26 mouse cellular contexts compared by ENCODE assay signal in the genomic region with DNA sequence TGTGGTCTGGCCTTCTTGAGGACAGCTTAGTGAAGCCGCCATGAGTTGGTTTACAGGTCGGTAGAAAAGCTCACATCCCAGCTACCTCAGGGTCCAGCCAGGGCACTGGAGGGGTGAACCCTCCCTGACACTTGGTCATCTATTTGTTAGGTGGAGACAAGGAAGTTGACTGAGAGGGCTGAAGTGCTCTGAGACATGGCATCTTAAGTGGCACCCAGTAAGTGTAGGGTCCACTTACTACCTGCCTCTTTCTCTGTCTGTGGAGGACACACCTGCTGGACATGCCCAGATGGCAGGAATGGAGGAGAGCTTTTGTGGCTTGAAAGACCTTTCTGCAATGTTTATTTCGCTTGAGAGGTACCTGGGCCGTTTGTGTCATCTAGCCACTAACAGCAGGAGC. TPM values are rescaled to one million over a fixed set of nuclear protein-coding genes. Genes with fewer than 3 reads are reported as not detected.
A peak's percentile ranks its signal among the peaks of the same experiment; 100 is the strongest.
DNase-seq lines count a peak whose midpoint lies in the region; ATAC-seq and TF ChIP-seq lines count a peak whose summit lies in the region.
"Had no signal": no experiment of that assay in that cellular context is flagged by ENCODE, and none has a peak within 500 bp of the region (broad histone marks: within the 10 kb centered on the region; RNA-seq: fewer than 3 reads in every experiment).

No protein-coding gene starts in this region.

- H3K36me3 ChIP-seq in heart, embryonic 10.5 days: peaks cover 6% of the 10 kb centered on the region; the same call in 1 of the 2 replicates
- peaks cover 4% of the 10 kb centered on the region; the same call in 1 of the 2 replicates for H3K36me3 ChIP-seq in heart, embryonic 12.5 days
- no peaks in the 10 kb centered on the region for H3K36me3 ChIP-seq in ES-E14 (ENCODE audit: control insufficient read depth, insufficient read depth, low read length, poor library complexity, severe bottlenecking)
- H3K36me3 ChIP-seq in intestine, embryonic 16.5 days (ENCODE audit: control insufficient read depth, insufficient read depth, low read length): peaks cover 4% of the 10 kb centered on the region; the same call in 1 of the 2 replicates
- no peaks in the 10 kb centered on the region for H3K36me3 ChIP-seq in midbrain, embryonic 16.5 days (ENCODE audit: control insufficient read depth, insufficient read depth, low read length)
- H3K36me3 ChIP-seq: forebrain, embryonic 15.5 days; liver, embryonic 13.5 days; midbrain, embryonic 10.5 days; neural tube, embryonic 12.5 days had no signal

- H3K4me2 ChIP-seq in heart, embryonic 12.5 days: no peak overlapping the region
- no peak overlapping the region for H3K4me2 ChIP-seq in intestine, embryonic 16.5 days (ENCODE audit: low read depth, low read length)
- no peak overlapping the region for H3K4me2 ChIP-seq in midbrain, embryonic 16.5 days (ENCODE audit: low read length)
- H3K4me2 ChIP-seq: forebrain, embryonic 15.5 days; liver, embryonic 13.5 days; neural tube, embryonic 12.5 days had no signal

- TF ChIP-seq CTCF in lung, adult 2 months (IDR thresholded peaks at IDR 0.05; ENCODE audit: insufficient read depth, low read length): no peak

- no peak overlapping the region for H3K9ac ChIP-seq in heart, embryonic 12.5 days
- H3K9ac ChIP-seq in ES-E14 (ENCODE audit: insufficient read depth, low read depth, low read length, poor library complexity, severe bottlenecking): no peak overlapping the region; the same call in 1 of the 2 replicates
- H3K9ac ChIP-seq in intestine, embryonic 16.5 days (ENCODE audit: low read depth, low read length): peak overlapping the region; percentile 33; the same call in 1 of the 2 replicates
- no peak overlapping the region for H3K9ac ChIP-seq in midbrain, embryonic 16.5 days (ENCODE audit: low read depth, low read length)
- H3K9ac ChIP-seq: forebrain, embryonic 15.5 days; liver, embryonic 13.5 days; neural tube, embryonic 12.5 days had no signal

- H3K27me3 ChIP-seq in heart, embryonic 10.5 days (ENCODE audit: insufficient read depth, poor library complexity, severe bottlenecking): no peaks in the 10 kb centered on the region
- no peaks in the 10 kb centered on the region for H3K27me3 ChIP-seq in heart, embryonic 12.5 days (replicated peaks)
- H3K27me3 ChIP-seq in intestine, embryonic 16.5 days (replicated peaks; ENCODE audit: control insufficient read depth, insufficient read depth, low read length): no peaks in the 10 kb centered on the region
- H3K27me3 ChIP-seq in midbrain, embryonic 16.5 days (ENCODE audit: control insufficient read depth, insufficient read depth, low read depth, low read length): no peaks in the 10 kb centered on the region
- H3K27me3 ChIP-seq: forebrain, embryonic 15.5 days; liver, embryonic 13.5 days; neural tube, embryonic 12.5 days had no signal

- H3K27ac ChIP-seq in heart, embryonic 10.5 days: 0 out of 2 replicates have a peak overlapping the region, but pooled peaks have one; percentile 2
- H3K27ac ChIP-seq in heart, embryonic 12.5 days (ENCODE audit: poor library complexity, severe bottlenecking): no peak overlapping the region
- H3K27ac ChIP-seq in ES-E14 (ENCODE audit: insufficient read depth, low read depth, low read length, poor library complexity, severe bottlenecking): peak overlapping the region; percentile 66; the same call in 1 of the 2 replicates
- peak overlapping the region; percentile 66; the same call in 1 of the 2 replicates for H3K27ac ChIP-seq in intestine, embryonic 16.5 days (ENCODE audit: low read length)
- no peak overlapping the region for H3K27ac ChIP-seq in midbrain, embryonic 16.5 days (ENCODE audit: low read length)
- H3K27ac ChIP-seq: forebrain, embryonic 15.5 days; liver, embryonic 13.5 days; macrophage; midbrain, embryonic 10.5 days; neural tube, embryonic 12.5 days had no signal

- 63% methylated on average over 4 of the region's 4 CpGs for WGBS in heart, embryonic 10.5 days
- WGBS in heart, embryonic 12.5 days: 66% methylated on average over 4 of the region's 4 CpGs
- WGBS in lung, adult 2 months: 73% methylated on average over 4 of the region's 4 CpGs
- 77% methylated on average over 4 of the region's 4 CpGs for WGBS in intestine, embryonic 16.5 days
- WGBS in midbrain, embryonic 16.5 days: 82% methylated on average over 4 of the region's 4 CpGs

- peaks cover 47% of the 10 kb centered on the region for H3K4me1 ChIP-seq in heart, embryonic 10.5 days
- peaks cover 37% of the 10 kb centered on the region for H3K4me1 ChIP-seq in heart, embryonic 12.5 days (replicated peaks)
- peaks cover 23% of the 10 kb centered on the region for H3K4me1 ChIP-seq in lung, adult 2 months (ENCODE audit: control insufficient read depth, insufficient read depth, low read length)
- H3K4me1 ChIP-seq in ES-E14 (ENCODE audit: control insufficient read depth in 2 of 2, insufficient read depth in 2 of 2, low read length in 2 of 2, poor library complexity in 1 of 2): peaks cover 11 to 44% of the 10 kb centered on the region in 2 experiments
- peaks cover 44% of the 10 kb centered on the region for H3K4me1 ChIP-seq in intestine, embryonic 16.5 days (ENCODE audit: control insufficient read depth, insufficient read depth, low read length)
- H3K4me1 ChIP-seq in midbrain, embryonic 16.5 days (ENCODE audit: control insufficient read depth, insufficient read depth, low read length): peaks cover 7% of the 10 kb centered on the region

- in situ Hi-C loops in ES-E14 (cut with MboI; ENCODE audit: low sequenced_read_pairs in 2 of 2, unreplicated experiment in 2 of 2): no loop called here

- no peak overlapping the region for H3K4me3 ChIP-seq in heart, embryonic 10.5 days
- H3K4me3 ChIP-seq in heart, embryonic 12.5 days: no peak overlapping the region
- no peak overlapping the region for H3K4me3 ChIP-seq in lung, adult 2 months (replicated peaks; ENCODE audit: extremely low read depth, low read depth, low read length)
- H3K4me3 ChIP-seq in ES-E14 (ENCODE audit: insufficient read depth in 1 of 2, low read depth in 1 of 2, low read length in 2 of 2, poor library complexity in 1 of 2, severe bottlenecking in 1 of 2): no peak overlapping the region
- no peak overlapping the region for H3K4me3 ChIP-seq in intestine, embryonic 16.5 days (ENCODE audit: low read length)
- H3K4me3 ChIP-seq in midbrain, embryonic 16.5 days (ENCODE audit: low read depth, low read length): no peak overlapping the region
- H3K4me3 ChIP-seq: forebrain, embryonic 15.5 days; liver, embryonic 13.5 days; midbrain, embryonic 10.5 days; myocyte; neural tube, embryonic 12.5 days had no signal

- TF ChIP-seq POLR2A in lung, adult 2 months (IDR thresholded peaks at IDR 0.05; ENCODE audit: borderline replicate concordance, extremely low read depth, low read depth, low read length): no peak

- no peaks in the 10 kb centered on the region for H3K9me3 ChIP-seq in heart, embryonic 10.5 days
- no peaks in the 10 kb centered on the region for H3K9me3 ChIP-seq in heart, embryonic 12.5 days (replicated peaks)
- H3K9me3 ChIP-seq in ES-E14 (ENCODE audit: control insufficient read depth, insufficient read depth, low read depth, low read length): no peaks in the 10 kb centered on the region
- no peaks in the 10 kb centered on the region for H3K9me3 ChIP-seq in intestine, embryonic 16.5 days (ENCODE audit: control insufficient read depth, low read length)
- H3K9me3 ChIP-seq in midbrain, embryonic 16.5 days (replicated peaks; ENCODE audit: control insufficient read depth, low read length, poor library complexity, severe bottlenecking): no peaks in the 10 kb centered on the region
- H3K9me3 ChIP-seq: forebrain, embryonic 15.5 days; liver, embryonic 13.5 days; midbrain, embryonic 10.5 days; neural tube, embryonic 12.5 days had no signal

- DNase-seq in heart, embryonic 10.5 days (ENCODE audit: low spot score): no peak
- peak; percentile 40 for DNase-seq in lung, adult 2 months
- DNase-seq in lung, postnatal 10 days: no peak
- no peak for DNase-seq in ES-E14 (ENCODE audit: low read depth, low spot score)
- DNase-seq: adrenal gland, adult 8-10 months; cerebellum, adult 2 months; cerebellum, postnatal 14 days; kidney, adult 11 months; kidney, postnatal 14 days; layer of hippocampus, adult 9-11 months; liver, embryonic 13.5 days; lung, adult 18-20 months; right cerebral cortex, adult 18-20 months; thymus, adult 2 months; thymus, postnatal 36 days had no signal

- ATAC-seq in heart, embryonic 12.5 days (ENCODE audit: insufficient number of reproducible peaks, low FRiP score): no peak
- ATAC-seq in intestine, embryonic 16.5 days: 0 out of 2 replicates have a peak, but pooled peaks have one; percentile 0
- ATAC-seq in midbrain, embryonic 16.5 days: no peak
- ATAC-seq: activated CD4-positive, CD25-positive, alpha-beta regulatory T cell, adult 4 months; CD4-positive, CD25-positive, alpha-beta regulatory T cell, adult 4 months; forebrain, embryonic 15.5 days; hindbrain, embryonic 16.5 days had no signal

TF ChIP-seq in ES-E14, 5 proteins besides CTCF, POLR2A, EP300 and RAD21:
- TF ChIP-seq MAFK (IDR thresholded peaks at IDR 0.05; ENCODE audit: insufficient read depth, low read depth, low read length) (no peak), ZNF384 (IDR thresholded peaks at IDR 0.05; ENCODE audit: low read depth, low read length) (no peak), CHD2 (IDR thresholded peaks at IDR 0.05; ENCODE audit: low read depth, low read length) (no peak), HCFC1 (IDR thresholded peaks at IDR 0.05; ENCODE audit: borderline replicate concordance, insufficient read depth, low read length) (no peak), ZC3H11A (IDR thresholded peaks at IDR 0.05; ENCODE audit: borderline replicate concordance, low read depth, low read length) (no peak)

RNA-seq across cellular contexts. Expression of a gene that starts 46.9 kb away (rescaled TPM):
- 118 and 165 TPM in 2 replicates for polyA plus RNA-seq in heart, embryonic 10.5 days (2016; fragmentation: Nextera tagmentation; extraction: Ambion mirVana)
- 122 and 144 TPM in 2 replicates for polyA plus RNA-seq in heart, embryonic 12.5 days (2016; fragmentation: Nextera tagmentation; extraction: Ambion mirVana)
- 111 and 113 TPM in 2 replicates for polyA plus RNA-seq in lung, adult 2 months (2012; rRNA removed)
- 99.2 and 131 TPM in 2 replicates for total RNA-seq in ES-E14 (2012; rRNA removed)
- polyA plus RNA-seq in intestine, embryonic 16.5 days (2015; fragmentation: Nextera tagmentation; extraction: Ambion mirVana): 56.0 and 63.0 TPM in 2 replicates
- 20.8 and 21.3 TPM in 2 replicates for polyA plus RNA-seq in midbrain, embryonic 16.5 days (2015; fragmentation: Nextera tagmentation; extraction: Ambion mirVana)

Comparison
In these comparisons a context has a peak if more than half of its experiments do, and no peak if none do; other contexts are left out.
1. H3K27ac ChIP-seq: peak in heart, embryonic 10.5 days (single experiment), ES-E14 (single experiment) and intestine, embryonic 16.5 days (single experiment); none in heart, embryonic 12.5 days (single experiment) and midbrain, embryonic 16.5 days (single experiment).